Mouse (Mus musculus) urinary bladder, adult 18-20 months (tissue): Measurements from ENCODE around the gene Vmn1r239-ps.
"Not testable (repeated sequence)": the region's sequence is repeated elsewhere in the genome, so short reads cannot be mapped to it uniquely, and the experiment has no call there.

ENCODE experiments used
- DNase-seq, 2 experiments: peaks; one replicate each; pipeline ENCODE4 v3.0.0; 2022; ENCODE audit warnings: low spot score in 2 of 2, mixed read lengths in 2 of 2

Gene Vmn1r239-ps

DNA sequence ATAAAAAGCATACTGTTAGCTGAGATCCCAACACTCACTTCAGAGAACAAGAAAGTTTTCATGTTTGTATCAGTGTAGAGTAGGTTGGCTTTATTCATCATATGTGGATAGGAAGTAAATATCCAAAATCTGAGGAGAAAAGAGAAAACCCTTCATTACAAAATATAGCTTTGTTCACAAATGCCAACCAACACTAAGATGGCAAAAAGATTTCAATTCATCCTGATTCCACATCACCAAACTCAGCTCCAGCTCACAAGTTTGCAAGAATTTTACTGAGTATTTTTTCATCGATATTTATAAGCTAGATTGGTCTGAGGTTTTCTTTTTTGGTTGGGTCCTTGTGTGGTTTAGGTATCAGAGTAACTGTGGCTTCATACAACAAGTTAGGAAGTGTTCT lies at the start of gene Vmn1r239-ps:
Vmn1r239-ps (minus strand) TSS at position 101 of the 400 bp plus-strand sequence.
- DNase-seq: not testable (repeated sequence)

DNA sequence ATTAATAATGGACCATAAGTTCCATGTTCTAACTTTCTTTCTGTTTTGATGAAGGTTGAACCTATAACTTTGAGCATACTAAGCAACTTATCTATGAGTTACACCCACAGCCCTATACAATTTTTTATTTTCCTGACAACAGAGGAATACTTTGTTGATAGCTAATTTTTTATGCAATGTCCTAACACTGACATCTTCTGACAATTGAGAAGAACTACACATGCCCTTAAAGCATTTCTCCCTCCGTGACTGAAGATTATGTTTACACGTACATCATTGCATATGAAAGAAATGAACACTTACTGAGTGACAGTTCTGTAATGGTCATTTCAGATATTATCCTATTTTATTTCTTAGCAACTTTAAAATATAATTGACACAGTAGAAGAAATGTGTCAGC lies 36.0 kb upstream of the Vmn1r239-ps start:
- DNase-seq: no peak

DNA sequence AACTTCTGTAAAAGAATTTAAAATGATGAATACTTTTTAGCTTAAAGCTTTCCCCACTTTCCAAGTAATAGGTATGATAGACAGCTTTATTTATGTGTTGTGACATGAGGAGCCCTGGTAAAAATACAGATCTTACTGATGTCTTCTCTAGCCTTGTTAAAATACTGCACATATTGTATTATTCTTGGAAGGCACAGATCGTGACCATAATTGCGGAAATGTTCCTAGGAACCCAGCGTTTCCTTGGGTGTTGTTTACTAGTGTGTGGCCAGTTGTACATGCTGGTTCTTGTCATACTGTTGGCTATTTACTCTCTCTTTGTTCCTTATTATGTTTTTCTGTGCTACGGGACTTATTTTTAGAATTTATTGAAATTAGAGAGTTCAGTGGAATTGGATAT lies 10.1 kb downstream of the Vmn1r239-ps start:
- no peak for DNase-seq

DNA sequence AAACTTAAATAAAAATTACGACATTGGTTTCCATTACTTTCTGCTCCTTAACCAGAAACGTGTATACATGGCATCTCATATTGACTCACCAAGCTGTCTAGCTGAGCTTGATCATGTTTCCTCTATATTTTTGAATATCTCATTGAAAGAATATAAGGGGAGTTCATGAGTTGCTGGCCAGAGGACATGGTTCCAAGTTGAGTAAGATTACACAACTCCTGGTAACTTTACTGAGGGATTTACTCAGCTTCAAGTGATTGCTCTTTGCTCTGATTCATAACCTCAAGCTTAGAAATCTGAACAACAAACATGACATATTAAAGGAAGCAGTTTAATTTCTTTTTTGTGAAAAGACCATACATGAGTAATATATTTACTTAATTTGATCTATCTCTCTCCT lies 18.1 kb downstream of the Vmn1r239-ps start:
- no peak for DNase-seq

DNA sequence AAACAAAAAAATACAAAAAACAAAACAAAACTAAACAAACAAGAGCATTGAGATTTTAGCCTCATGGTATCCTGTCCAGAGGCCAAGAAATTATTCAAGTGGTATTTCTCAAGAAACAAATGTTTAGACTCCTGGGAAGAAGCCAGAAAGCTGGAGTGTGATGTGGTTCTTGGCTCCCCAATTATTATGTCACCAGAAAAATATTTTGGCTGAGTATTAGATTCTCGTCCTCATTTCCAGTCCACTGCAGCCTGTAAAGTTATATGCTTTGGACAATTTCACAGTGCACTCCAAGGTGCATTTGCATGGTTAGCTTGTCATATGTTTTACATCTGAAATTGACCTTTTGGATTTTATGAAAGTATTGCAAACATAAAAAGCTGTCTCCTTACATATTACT lies 23.8 kb downstream of the Vmn1r239-ps start:
- peak in 1 of 2 experiments; percentile 1 for DNase-seq

DNA sequence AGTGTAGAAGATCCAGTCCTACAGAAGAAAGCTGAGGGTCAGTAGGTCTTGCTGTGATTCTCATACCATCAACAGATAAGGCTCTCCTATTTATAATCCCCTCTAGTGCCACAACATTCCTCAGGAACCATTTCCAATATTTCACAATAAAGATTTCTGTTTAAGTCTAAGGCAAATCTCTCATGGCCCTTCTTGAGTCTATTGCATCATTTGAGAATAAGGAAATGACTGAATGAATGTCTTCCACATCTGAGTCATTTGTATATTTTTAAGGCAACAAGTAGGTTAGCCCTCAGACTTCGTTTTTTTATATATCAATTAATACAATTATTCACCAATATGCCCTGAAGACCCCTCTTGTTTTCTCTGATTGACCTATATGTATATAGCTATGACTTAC lies 24.4 kb downstream of the Vmn1r239-ps start, which contains the start of gene Il13ra2:
Il13ra2 (minus strand) TSS at position 64 of the 400 bp plus-strand sequence.
- DNase-seq: no peak
